ENCODE assay signal across 8 mouse cellular contexts in the genomic region with DNA sequence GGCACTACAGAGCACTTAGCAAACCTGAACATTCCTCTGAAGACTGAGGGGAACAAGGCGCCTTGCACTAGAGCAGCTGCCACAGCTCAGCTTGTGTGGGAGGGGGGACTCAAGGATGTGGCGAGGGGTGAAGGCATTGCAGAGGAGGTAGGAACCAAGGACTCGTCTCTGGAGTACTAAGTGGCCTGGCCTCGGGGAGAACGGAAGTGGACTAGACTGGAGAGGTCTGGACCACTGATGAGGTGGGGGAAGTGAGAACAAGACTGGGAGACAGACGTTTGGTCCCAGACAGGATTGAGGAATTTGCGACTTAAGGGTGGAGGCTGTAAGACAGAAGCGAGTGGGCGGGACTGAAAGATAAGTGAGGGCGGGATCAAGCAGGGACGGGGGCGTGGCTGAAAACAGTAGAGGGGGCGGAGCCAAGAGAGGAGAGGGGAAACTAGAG. TPM values are rescaled to one million over a fixed set of nuclear protein-coding genes. Genes with fewer than 3 reads are reported as not detected.
DNase-seq lines count a peak whose midpoint lies in the region; ATAC-seq and TF ChIP-seq lines count a peak whose summit lies in the region.

No protein-coding gene starts in this region.

- peak; percentile 78 for DNase-seq in CD4-positive helper T cell, adult 2 months (ENCODE audit: low read depth, low spot score)
- DNase-seq in adrenal gland, adult 8-10 months: peak; percentile 34
- peak; percentile 82 for DNase-seq in telencephalon, adult 2 months (ENCODE audit: low read depth, low spot score)

- no peaks in the 10 kb centered on the region for H3K9me3 ChIP-seq in heart, embryonic 14.5 days (ENCODE audit: control insufficient read depth, low read length)
- H3K9me3 ChIP-seq in kidney, embryonic 15.5 days (replicated peaks): no peaks in the 10 kb centered on the region
- H3K9me3 ChIP-seq in liver, embryonic 12.5 days (replicated peaks): no peaks in the 10 kb centered on the region

- H3ac ChIP-seq in myocyte (ENCODE audit: control insufficient read depth, insufficient read length): no peak overlapping the region

- H3K9ac ChIP-seq in heart, embryonic 14.5 days (ENCODE audit: low read length): peak overlapping the region; percentile 22; the same call in 1 of the 2 replicates
- 0 out of 2 replicates have a peak overlapping the region, but pooled peaks have one; percentile 24 for H3K9ac ChIP-seq in kidney, embryonic 15.5 days
- no peak overlapping the region for H3K9ac ChIP-seq in liver, embryonic 12.5 days

- H3K4me2 ChIP-seq in heart, embryonic 14.5 days (ENCODE audit: low read length): peak overlapping the region; percentile 87
- H3K4me2 ChIP-seq in kidney, embryonic 15.5 days: peak overlapping the region; percentile 76
- H3K4me2 ChIP-seq in liver, embryonic 12.5 days: peak overlapping the region; percentile 95
- peak overlapping the region; percentile 77 for H3K4me2 ChIP-seq in myocyte (ENCODE audit: low read depth)

- H3K4me3 ChIP-seq in embryonic fibroblast, embryonic 13.5 days (ENCODE audit: insufficient read depth, low read length): peak overlapping the region; percentile 38
- H3K4me3 ChIP-seq in heart, embryonic 14.5 days (ENCODE audit: control insufficient read depth in 1 of 2, insufficient read depth in 1 of 2, low read depth in 1 of 2, low read length in 2 of 2): peak overlapping the region in 1 of 2 experiments; percentile 12; a peak in 2 of 4 replicates
- H3K4me3 ChIP-seq in kidney, embryonic 15.5 days (replicated peaks): peak overlapping the region; percentile 93
- 0 out of 2 replicates have a peak overlapping the region, but pooled peaks have one; percentile 17 for H3K4me3 ChIP-seq in liver, embryonic 12.5 days
- peak overlapping the region; percentile 30 for H3K4me3 ChIP-seq in myocyte

- peaks cover 55% of the 10 kb centered on the region for H3K79me2 ChIP-seq in myocyte (ENCODE audit: control insufficient read depth, insufficient read depth)

- peaks cover 21% of the 10 kb centered on the region for H3K4me1 ChIP-seq in embryonic fibroblast, embryonic 13.5 days (ENCODE audit: control insufficient read depth, insufficient read depth, low read length)
- peaks cover 21 to 38% of the 10 kb centered on the region in 2 experiments for H3K4me1 ChIP-seq in heart, embryonic 14.5 days (ENCODE audit: control insufficient read depth in 2 of 2, insufficient read depth in 2 of 2, low read length in 2 of 2)
- H3K4me1 ChIP-seq in kidney, embryonic 15.5 days: peaks cover 57% of the 10 kb centered on the region
- H3K4me1 ChIP-seq in liver, embryonic 12.5 days: peaks cover 27% of the 10 kb centered on the region

- WGBS in heart, embryonic 14.5 days: 7% methylated on average over 13 of the region's 13 CpGs
- 6% methylated on average over 13 of the region's 13 CpGs for WGBS in kidney, embryonic 15.5 days
- 7% methylated on average over 13 of the region's 13 CpGs for WGBS in liver, embryonic 12.5 days (ENCODE audit: insufficient replicate concordance)

- peak; percentile 52 for TF ChIP-seq POLR2A in embryonic fibroblast, embryonic 13.5 days (IDR thresholded peaks at IDR 0.05; ENCODE audit: low read depth, low read length)
- TF ChIP-seq POLR2A in myocyte (IDR thresholded peaks at IDR 0.05; ENCODE audit: insufficient read length, low read depth): no peak

- no peaks in the 10 kb centered on the region for H3K36me3 ChIP-seq in heart, embryonic 14.5 days (ENCODE audit: control insufficient read depth, insufficient read depth, low read length)
- H3K36me3 ChIP-seq in kidney, embryonic 15.5 days: no peaks in the 10 kb centered on the region
- H3K36me3 ChIP-seq in liver, embryonic 12.5 days: no peaks in the 10 kb centered on the region
- no peaks in the 10 kb centered on the region for H3K36me3 ChIP-seq in myocyte (ENCODE audit: control insufficient read depth, insufficient read depth)

- TF ChIP-seq CTCF in embryonic fibroblast, embryonic 13.5 days (IDR thresholded peaks at IDR 0.05; ENCODE audit: borderline replicate concordance, insufficient read depth, low read length): no peak

- peaks cover 5% of the 10 kb centered on the region; the same call in 1 of the 2 replicates for H3K27me3 ChIP-seq in heart, embryonic 14.5 days (ENCODE audit: control insufficient read depth, insufficient read depth, low read length)
- no peaks in the 10 kb centered on the region; the same call in 1 of the 2 replicates for H3K27me3 ChIP-seq in kidney, embryonic 15.5 days
- H3K27me3 ChIP-seq in liver, embryonic 12.5 days (replicated peaks): peaks cover 40% of the 10 kb centered on the region
- no peaks in the 10 kb centered on the region for H3K27me3 ChIP-seq in myocyte (ENCODE audit: control insufficient read depth, insufficient read depth, insufficient read length)

- peak; percentile 27; the same call in 1 of the 2 replicates for ATAC-seq in heart, embryonic 14.5 days (ENCODE audit: insufficient number of reproducible peaks, insufficient read depth, low FRiP score, low read depth)
- peak; percentile 38 for ATAC-seq in kidney, embryonic 15.5 days (replicated peaks; ENCODE audit: low FRiP score)
- peak; percentile 12; the same call in 1 of the 2 replicates for ATAC-seq in liver, embryonic 12.5 days

- H3K27ac ChIP-seq in embryonic fibroblast, embryonic 13.5 days (ENCODE audit: insufficient read depth, low read length): peak overlapping the region; percentile 69
- H3K27ac ChIP-seq in heart, embryonic 14.5 days (replicated peaks in 1 of 2; ENCODE audit: control insufficient read depth in 1 of 2, insufficient read depth in 1 of 2, low read depth in 2 of 2, low read length in 2 of 2): peak overlapping the region; percentile 58 to 71
- H3K27ac ChIP-seq in kidney, embryonic 15.5 days: peak overlapping the region; percentile 96
- H3K27ac ChIP-seq in liver, embryonic 12.5 days: 0 out of 2 replicates have a peak overlapping the region, but pooled peaks have one; percentile 30

TF ChIP-seq in myocyte, 11 proteins besides CTCF, POLR2A, EP300 and RAD21:
- TF ChIP-seq MAX (IDR thresholded peaks at IDR 0.05; ENCODE audit: low read depth) (no peak), CEBPB (IDR thresholded peaks at IDR 0.05; ENCODE audit: insufficient read depth, poor library complexity, severe bottlenecking) (no peak), MYOG (IDR thresholded peaks at IDR 0.05; ENCODE audit: control insufficient read depth in 1 of 3, insufficient read depth in 1 of 3, insufficient read length in 2 of 3, low read depth in 2 of 3) (peak in 1 of 3 experiments; percentile 28), SRF (IDR thresholded peaks at IDR 0.05; ENCODE audit: control insufficient read depth, insufficient read length, low read depth) (no peak), POLR2AphosphoS2 (IDR thresholded peaks at IDR 0.05; ENCODE audit: insufficient read length, low read depth) (no peak), REST (IDR thresholded peaks at IDR 0.05; ENCODE audit: insufficient read depth, insufficient read length) (no peak), MYOD1 (IDR thresholded peaks at IDR 0.05; ENCODE audit: control insufficient read depth in 1 of 3, insufficient read length in 2 of 3, low read depth in 2 of 3) (peak in 2 of 3 experiments; percentile 57 to 65), TCF12 (IDR thresholded peaks at IDR 0.05; ENCODE audit: insufficient read depth, poor library complexity, severe bottlenecking) (no peak), E2F4 (IDR thresholded peaks at IDR 0.05; ENCODE audit: insufficient read depth) (no peak)
TF ChIP-seq in myocyte: peak in this region for 2.

RNA-seq across cellular contexts. Expression of a gene that starts 1.8 kb away (rescaled TPM):
- 10 to 100 TPM; 20.3 to 25.8 (median 22.7) TPM for total RNA-seq in adrenal gland, adult 8-10 months (2022)
- polyA plus RNA-seq in embryonic fibroblast, embryonic 13.5 days (2011; ENCODE audit: insufficient read length, low read depth, missing spikeins): 37.1 and 42.5 TPM in 2 replicates
- 16.6 and 18.0 TPM in 2 replicates for polyA plus RNA-seq in heart, embryonic 14.5 days (2014; fragmentation: Nextera tagmentation; extraction: Ambion mirVana)
- 14.0 and 15.4 TPM in 2 replicates for polyA plus RNA-seq in kidney, embryonic 15.5 days (2015; fragmentation: Nextera tagmentation; extraction: Ambion mirVana)
- polyA plus RNA-seq in liver, embryonic 12.5 days (2016; fragmentation: Nextera tagmentation; extraction: Ambion mirVana): 4.2 and 4.7 TPM in 2 replicates
- polyA plus RNA-seq in myocyte (2012; fragmentation: generic; extraction: Trizol): 32.9 TPM

Comparison
In these comparisons a context has a peak if more than half of its experiments do, and no peak if none do; other contexts are left out.
1. H3K27ac ChIP-seq: peak in every context shown above with its lines; median percentile 96 in kidney, embryonic 15.5 days; 69 in embryonic fibroblast, embryonic 13.5 days; 64 in heart, embryonic 14.5 days; 30 in liver, embryonic 12.5 days.